Mouse (Mus musculus): ENCODE measurements around the gene Ebf3. TPM values are rescaled to one million over a fixed set of nuclear protein-coding genes. Genes with fewer than 3 reads are reported as not detected.

The Ebf3 gene
- polyA plus RNA-seq, 1 experiment, result 0.19 TPM

DNA sequence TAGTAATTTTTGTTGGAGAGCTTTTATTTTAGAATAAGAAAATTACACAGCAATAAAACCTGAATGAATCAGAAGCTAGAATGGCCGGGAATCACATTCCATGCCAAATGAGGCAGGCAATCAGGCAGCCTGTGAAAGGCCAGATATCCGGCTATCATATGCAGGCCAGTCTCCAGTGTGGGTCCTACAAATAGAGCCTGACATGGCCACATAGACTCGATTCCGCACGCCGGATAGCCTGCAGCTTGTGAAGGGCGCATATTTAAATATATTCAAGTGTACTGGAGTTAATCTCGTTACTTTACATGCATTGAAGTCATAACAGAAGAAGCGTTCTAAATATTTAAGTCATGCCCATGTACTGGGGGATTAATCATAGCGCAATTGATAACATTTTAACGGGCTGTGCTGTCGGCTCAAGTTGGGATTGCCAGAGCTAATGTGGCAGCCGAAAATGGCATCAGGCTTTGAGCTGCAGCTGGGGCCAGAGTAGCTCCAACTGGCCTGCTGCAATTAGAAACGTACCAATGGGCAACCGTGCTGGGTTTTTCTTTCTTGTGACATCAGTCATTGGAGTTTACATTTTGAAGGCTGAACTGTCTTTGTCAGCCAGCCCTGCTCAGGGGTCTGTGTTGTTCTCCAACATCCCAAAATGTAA is 104.4 kb downstream of the Ebf3 start:
- H3K4me3 ChIP-seq (ENCODE audit: insufficient read depth, low read length), result no peak overlapping the region
- no peak for TF ChIP-seq POLR2A (IDR thresholded peaks at IDR 0.05; ENCODE audit: borderline replicate concordance, low read depth, low read length)
- TF ChIP-seq CTCF (IDR thresholded peaks at IDR 0.05; ENCODE audit: low read depth, low read length), result no peak
- H3K4me1 ChIP-seq (ENCODE audit: control insufficient read depth, insufficient read depth, low read length), result no peaks in the 10 kb centered on the region
- H3K27ac ChIP-seq (ENCODE audit: insufficient read depth, low read depth, low read length), result no peak overlapping the region

DNA sequence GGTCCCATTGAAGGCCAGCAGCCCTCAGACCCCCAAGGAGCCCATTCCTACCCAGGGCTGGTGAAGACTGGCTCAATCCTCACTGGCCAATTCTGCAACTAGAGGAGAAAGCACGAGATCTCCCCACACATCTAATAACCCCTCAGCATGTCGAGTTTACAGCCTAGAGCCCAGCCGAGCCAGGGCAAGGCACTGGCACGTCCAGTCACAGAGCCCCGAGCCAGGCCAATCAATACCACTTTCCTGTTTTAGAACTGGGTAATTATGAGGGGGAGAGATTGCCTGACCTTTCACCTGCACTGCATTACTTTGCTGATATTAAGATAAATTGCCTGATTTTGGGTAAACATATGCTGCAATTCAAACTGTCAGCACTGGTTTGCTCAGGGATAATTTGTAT is 105.7 kb downstream of the Ebf3 start:
- Histone ChIP-seq H3K4me3 (ENCODE audit: insufficient read depth, low read length) (no peak overlapping the region), H3K27ac (ENCODE audit: insufficient read depth, low read depth, low read length) (no peak overlapping the region), H3K4me1 (ENCODE audit: control insufficient read depth, insufficient read depth, low read length) (no peaks in the 10 kb centered on the region)
- TF ChIP-seq POLR2A (IDR thresholded peaks at IDR 0.05; ENCODE audit: borderline replicate concordance, low read depth, low read length) (no peak), CTCF (IDR thresholded peaks at IDR 0.05; ENCODE audit: low read depth, low read length) (no peak)

DNA sequence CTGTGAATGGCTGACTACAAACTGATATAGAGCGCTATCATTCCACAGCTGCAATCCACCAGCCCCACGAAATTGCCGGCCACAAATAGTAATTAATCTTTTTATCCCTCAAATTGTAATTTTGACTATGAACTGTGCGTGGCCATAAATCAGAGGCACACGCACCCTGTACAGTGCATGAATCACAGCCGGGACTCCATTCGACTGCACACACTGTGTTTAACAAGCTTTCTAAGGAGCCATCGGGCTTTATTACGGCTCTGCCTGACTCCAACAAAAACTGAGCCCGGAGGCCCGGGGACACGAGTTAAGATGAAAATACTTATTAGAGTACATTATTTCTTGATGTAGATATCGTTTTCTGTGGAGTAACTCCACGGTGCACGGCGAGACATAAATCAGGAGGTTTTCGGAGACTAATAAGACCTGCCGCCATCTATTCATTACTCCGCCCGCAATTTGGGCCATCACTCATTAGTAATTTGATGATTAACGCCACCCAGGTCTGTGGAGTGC is 107.4 kb downstream of the Ebf3 start:
- TF ChIP-seq CTCF (IDR thresholded peaks at IDR 0.05; ENCODE audit: low read depth, low read length) (no peak), POLR2A (IDR thresholded peaks at IDR 0.05; ENCODE audit: borderline replicate concordance, low read depth, low read length) (no peak)
- no peak overlapping the region for H3K27ac ChIP-seq (ENCODE audit: insufficient read depth, low read depth, low read length)
- H3K4me1 ChIP-seq (ENCODE audit: control insufficient read depth, insufficient read depth, low read length), result no peaks in the 10 kb centered on the region
- no peak overlapping the region for H3K4me3 ChIP-seq (ENCODE audit: insufficient read depth, low read length)

DNA sequence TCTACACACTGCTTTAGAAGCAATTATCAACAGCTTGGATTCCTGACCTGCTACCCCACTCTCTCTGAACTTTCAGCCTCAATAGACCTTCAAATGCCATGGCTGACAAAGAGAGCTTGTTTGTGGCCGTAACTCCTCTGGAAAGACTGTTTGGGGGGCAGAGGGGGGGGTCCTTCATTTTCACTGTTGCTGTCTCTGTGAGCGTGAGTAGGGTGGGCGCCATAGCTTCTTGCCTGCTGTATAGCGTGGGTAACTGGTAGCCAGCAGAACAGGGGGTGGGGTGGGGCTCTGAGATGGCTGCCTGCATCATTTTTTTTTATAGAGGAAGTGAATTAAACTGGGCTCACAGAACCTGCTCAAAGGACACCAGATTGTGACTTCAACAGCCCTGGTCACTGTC is 114.7 kb downstream of the Ebf3 start:
- Histone ChIP-seq H3K4me3 (ENCODE audit: insufficient read depth, low read length) (no peak overlapping the region), H3K27ac (ENCODE audit: insufficient read depth, low read depth, low read length) (no peak overlapping the region), H3K4me1 (ENCODE audit: control insufficient read depth, insufficient read depth, low read length) (no peaks in the 10 kb centered on the region)
- TF ChIP-seq CTCF (IDR thresholded peaks at IDR 0.05; ENCODE audit: low read depth, low read length) (no peak), POLR2A (IDR thresholded peaks at IDR 0.05; ENCODE audit: borderline replicate concordance, low read depth, low read length) (no peak)

DNA sequence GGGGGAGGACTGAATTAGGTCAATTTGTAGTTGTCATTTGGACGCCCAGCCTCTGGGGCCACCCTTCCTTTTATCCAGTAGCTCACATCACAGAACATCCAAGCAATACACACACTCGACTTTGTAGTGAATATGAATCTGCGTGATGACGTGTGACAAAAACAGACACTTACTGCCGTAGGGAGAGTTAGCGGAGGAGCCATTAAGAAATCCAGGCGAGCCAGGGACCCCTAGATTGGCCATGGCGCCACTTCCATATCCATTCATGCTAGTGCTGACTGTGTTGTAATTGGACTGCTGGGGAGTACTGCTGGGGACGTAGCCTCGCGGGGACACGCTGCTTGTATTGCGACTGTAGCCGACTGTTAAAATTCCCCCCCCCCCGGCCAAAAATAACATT is 115.3 kb downstream of the Ebf3 start:
- no peak overlapping the region for H3K4me3 ChIP-seq (ENCODE audit: insufficient read depth, low read length)
- TF ChIP-seq POLR2A (IDR thresholded peaks at IDR 0.05; ENCODE audit: borderline replicate concordance, low read depth, low read length), result no peak
- no peak for TF ChIP-seq CTCF (IDR thresholded peaks at IDR 0.05; ENCODE audit: low read depth, low read length)
- H3K4me1 ChIP-seq (ENCODE audit: control insufficient read depth, insufficient read depth, low read length), result no peaks in the 10 kb centered on the region
- no peak overlapping the region for H3K27ac ChIP-seq (ENCODE audit: insufficient read depth, low read depth, low read length)

DNA sequence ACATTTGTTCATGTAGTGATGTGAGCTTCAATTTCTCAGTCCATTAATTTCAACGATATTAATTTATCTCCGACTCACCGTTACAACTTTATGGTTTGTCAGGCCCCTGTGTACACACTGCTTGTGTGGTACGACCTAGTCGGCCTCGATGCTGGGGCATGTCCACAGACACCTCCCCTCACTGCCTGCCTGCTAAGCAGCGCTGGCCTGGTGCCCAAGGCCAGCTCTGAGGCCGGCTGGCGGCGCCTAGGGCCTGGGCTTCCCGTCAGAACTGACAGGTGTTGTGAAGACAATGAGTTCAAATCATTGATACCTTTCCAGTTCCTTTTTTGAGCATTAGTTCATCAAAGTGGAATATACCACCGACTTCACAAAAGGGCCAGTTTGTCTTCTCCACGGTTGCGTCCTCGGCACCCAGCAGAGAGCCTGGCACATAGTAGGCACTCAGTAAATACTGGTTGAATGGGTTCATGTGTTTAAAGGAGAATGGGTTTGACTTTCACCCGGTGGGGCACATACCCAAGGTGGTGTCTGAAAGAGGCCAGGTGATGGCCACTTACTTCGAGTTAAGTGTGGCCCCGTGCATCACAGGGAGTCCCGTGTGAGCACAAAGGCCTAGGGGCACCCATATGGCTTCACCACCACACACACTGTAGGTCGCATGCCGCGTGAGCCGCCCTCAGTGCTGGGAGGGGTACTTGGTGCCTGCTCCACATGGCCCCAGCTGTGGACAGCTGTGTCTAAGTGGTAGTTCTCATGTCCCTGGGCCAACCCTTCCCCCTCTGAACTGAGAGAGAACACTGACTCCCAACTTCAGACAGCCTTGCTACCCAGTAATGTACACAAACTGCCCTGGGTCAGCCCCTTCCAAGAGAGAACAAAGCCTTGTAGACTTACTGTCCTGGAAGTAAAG is 116.9 kb downstream of the Ebf3 start:
- H3K4me1 ChIP-seq (ENCODE audit: control insufficient read depth, insufficient read depth, low read length), result no peaks in the 10 kb centered on the region
- no peak overlapping the region for H3K27ac ChIP-seq (ENCODE audit: insufficient read depth, low read depth, low read length)
- TF ChIP-seq POLR2A (IDR thresholded peaks at IDR 0.05; ENCODE audit: borderline replicate concordance, low read depth, low read length) (no peak), CTCF (IDR thresholded peaks at IDR 0.05; ENCODE audit: low read depth, low read length) (no peak)
- no peak overlapping the region for H3K4me3 ChIP-seq (ENCODE audit: insufficient read depth, low read length)

DNA sequence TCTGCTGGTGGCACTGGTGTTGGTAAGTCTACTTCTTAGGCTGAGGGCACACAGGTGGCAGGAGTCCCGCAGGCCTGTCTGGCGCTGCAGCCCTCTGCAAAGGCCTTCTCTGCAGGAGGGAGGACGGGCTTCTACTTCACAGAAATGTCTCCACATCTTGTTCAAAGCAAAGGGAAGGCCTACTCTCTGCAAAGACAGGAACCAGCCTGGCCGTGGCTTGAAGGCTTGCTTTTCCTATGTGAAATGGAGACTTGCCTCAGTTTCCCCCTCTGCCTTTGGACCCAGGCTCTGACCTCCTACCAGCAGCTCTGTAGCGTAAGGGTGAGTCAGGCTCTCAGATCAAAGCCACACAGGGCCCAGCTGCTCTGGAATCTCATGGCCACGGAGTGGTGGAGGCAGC is 117.7 kb downstream of the Ebf3 start:
- TF ChIP-seq CTCF (IDR thresholded peaks at IDR 0.05; ENCODE audit: low read depth, low read length), result no peak
- TF ChIP-seq POLR2A (IDR thresholded peaks at IDR 0.05; ENCODE audit: borderline replicate concordance, low read depth, low read length), result no peak
- Histone ChIP-seq H3K4me1 (ENCODE audit: control insufficient read depth, insufficient read depth, low read length) (no peaks in the 10 kb centered on the region), H3K27ac (ENCODE audit: insufficient read depth, low read depth, low read length) (no peak overlapping the region), H3K4me3 (ENCODE audit: insufficient read depth, low read length) (no peak overlapping the region)

DNA sequence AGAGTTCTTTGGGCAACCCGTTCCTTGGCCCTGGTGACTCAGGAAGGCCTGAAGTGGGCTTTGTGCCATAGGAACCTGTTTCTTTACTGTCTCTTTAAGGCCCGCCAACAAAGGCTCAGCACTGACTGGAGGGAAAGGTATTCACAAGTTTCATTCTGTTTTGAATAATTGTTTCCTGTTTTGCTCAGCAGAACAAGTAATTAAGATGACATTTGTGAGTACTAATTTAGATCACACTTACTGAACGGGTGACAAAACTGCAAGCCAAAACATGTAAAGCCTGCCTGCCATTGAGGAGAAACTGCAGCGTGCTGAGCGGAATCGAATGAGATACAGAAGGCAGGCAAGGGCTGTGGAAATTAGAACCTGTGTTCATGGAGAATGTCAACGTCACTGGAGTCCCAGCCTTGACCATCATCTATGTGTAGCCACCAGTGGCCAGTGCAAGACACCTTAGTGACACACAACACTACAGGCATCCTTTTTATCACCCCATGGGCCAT is 121.4 kb downstream of the Ebf3 start:
- no peak overlapping the region for H3K27ac ChIP-seq (ENCODE audit: insufficient read depth, low read depth, low read length)
- TF ChIP-seq CTCF (IDR thresholded peaks at IDR 0.05; ENCODE audit: low read depth, low read length), result no peak
- no peak for TF ChIP-seq POLR2A (IDR thresholded peaks at IDR 0.05; ENCODE audit: borderline replicate concordance, low read depth, low read length)
- H3K4me1 ChIP-seq (ENCODE audit: control insufficient read depth, insufficient read depth, low read length), result no peaks in the 10 kb centered on the region
- no peak overlapping the region for H3K4me3 ChIP-seq (ENCODE audit: insufficient read depth, low read length)

DNA sequence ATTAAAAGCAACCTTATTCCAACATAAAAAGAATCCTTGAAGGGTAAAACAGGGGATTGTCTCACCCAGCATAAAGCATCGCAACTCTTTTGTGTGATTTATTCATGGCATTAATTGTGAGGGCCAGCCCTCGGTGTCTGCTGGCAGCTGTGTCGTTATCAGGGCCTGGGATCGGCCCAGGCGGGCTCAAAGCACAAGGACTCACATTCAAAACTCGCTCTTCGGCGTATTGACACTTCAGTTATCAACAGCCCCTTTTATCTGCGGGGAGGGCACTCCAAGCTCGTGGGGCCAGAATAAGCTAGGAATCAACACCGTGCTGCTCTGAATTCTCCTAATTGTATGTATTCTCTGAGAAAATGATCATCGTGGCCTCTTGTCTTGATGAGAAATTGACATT is 122.4 kb downstream of the Ebf3 start:
- H3K4me1 ChIP-seq (ENCODE audit: control insufficient read depth, insufficient read depth, low read length), result no peaks in the 10 kb centered on the region
- H3K4me3 ChIP-seq (ENCODE audit: insufficient read depth, low read length), result no peak overlapping the region
- TF ChIP-seq POLR2A (IDR thresholded peaks at IDR 0.05; ENCODE audit: borderline replicate concordance, low read depth, low read length), result no peak
- TF ChIP-seq CTCF (IDR thresholded peaks at IDR 0.05; ENCODE audit: low read depth, low read length), result no peak
- H3K27ac ChIP-seq (ENCODE audit: insufficient read depth, low read depth, low read length), result no peak overlapping the region

DNA sequence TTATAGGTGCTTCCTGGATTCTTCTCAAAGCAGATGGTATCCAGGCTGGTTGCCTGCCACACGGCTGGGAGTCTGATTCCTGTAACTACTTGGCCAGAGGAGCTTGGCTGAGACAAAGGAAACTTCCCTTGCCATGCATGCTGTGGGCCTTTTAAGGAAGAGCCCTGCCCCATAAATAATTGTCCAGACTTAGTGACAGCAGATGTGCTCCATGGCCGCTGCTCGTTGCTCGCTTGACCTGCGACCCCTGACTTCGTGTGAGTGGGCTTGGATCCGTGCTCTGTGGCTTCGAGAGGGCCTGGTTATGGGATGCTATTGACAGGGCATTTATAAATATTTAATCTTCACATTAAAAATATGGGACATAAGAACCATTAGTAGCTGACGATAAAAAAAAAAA is 142.0 kb downstream of the Ebf3 start:
- H3K27ac ChIP-seq (ENCODE audit: insufficient read depth, low read depth, low read length), result no peak overlapping the region
- TF ChIP-seq CTCF (IDR thresholded peaks at IDR 0.05; ENCODE audit: low read depth, low read length), result no peak
- TF ChIP-seq POLR2A (IDR thresholded peaks at IDR 0.05; ENCODE audit: borderline replicate concordance, low read depth, low read length), result no peak
- no peak overlapping the region for H3K4me3 ChIP-seq (ENCODE audit: insufficient read depth, low read length)
- H3K4me1 ChIP-seq (ENCODE audit: control insufficient read depth, insufficient read depth, low read length), result no peaks in the 10 kb centered on the region

All from bone marrow macrophage, adult 2 months (primary cell).